Mouse (Mus musculus) monocyte, adult 59 days (primary cell): ENCODE data around the gene Xpo1. TPM values are rescaled to one million over a fixed set of nuclear protein-coding genes. Genes with fewer than 3 reads are reported as not detected.

Experiments
- total RNA-seq, 2 experiments: library from RNA; stranded (reverse); gene quantifications; one replicate each; pipeline ENCODE4 v1.2.4; 2023

Xpo1 gene
- 10 to 100 TPM; 61.2 to 62.8 TPM for total RNA-seq

DNA sequence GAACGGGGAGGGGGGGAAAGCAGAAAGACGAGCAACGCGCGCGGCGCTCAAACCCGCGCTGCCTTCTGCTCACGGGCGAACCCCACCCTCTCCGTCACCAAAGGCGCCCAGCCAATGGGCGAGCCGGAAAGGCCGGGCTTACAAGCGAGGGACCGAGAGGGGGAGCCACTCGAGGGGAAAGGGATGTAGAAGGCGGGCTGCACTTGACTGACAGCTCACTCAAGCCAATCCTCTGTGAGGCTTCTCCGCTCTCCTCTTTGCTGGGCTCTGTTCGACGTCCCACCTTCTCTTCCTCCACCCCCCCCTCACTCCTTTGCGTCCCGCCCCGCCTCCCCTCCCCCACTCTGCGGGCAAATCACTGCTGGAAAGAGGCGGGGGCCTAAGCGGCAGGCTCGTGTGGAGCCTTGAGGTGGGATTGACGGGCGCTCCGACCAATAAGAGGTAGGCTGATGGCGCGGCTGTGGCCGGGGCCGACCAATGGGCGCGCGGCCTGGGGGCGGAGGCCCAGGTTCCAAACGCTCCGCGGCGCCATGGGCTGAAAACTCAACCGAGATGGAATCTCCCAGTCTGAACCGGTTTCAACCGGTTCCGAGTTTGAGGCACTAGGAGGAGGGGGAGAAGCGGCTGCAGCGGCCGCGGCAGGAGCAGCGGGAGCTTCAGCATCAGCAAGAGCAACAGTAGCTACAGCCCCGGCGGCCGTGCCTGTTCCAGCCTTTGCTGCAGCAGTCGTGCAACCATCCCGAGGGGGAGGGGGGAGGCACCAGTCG is at the start of gene Xpo1:
Gene Xpo1, plus strand, starts transcription at position 615 of the 767 bp plus-strand sequence.

DNA sequence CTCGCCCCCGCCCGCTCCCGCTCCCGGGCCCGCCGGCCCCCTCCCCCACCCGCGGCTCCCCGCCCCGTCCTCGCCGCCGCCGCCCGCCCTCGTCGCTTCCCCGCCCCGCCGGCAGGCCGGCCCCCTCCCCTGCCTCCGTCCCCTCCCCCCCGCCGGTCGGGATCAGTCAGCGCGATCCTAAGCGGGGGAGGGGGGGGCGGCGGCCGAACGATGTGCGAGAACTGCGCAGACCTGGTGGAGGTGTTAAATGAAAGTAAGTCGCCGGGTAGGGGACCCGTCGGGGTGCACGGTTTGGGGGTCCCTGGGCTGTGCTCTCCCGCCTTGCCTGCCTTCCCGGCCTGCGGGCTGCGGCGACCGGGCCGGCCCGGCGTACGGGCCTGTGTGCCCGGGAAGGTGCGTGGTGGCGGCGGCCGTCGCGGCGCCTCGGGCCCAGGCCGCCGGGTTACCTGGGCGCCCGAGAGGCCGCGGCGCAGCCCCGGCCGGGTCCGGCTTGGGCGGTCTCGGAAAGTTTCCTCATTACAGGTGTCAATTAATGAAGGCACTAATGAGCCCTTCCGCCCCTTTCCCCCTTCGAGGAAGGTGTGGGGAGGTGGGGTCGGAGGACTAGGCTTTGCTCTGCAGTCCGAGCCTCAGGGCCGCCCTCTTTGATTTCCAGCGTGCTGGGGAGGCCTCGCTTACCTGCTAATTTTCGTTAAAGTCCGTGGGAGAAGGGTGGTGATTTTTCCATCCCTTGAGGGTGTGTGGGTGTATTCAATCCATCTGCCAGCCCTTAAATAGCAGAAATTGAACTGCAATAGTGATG is 51.1 kb downstream of the Xpo1 start, which contains the start of gene Usp34:
Gene Usp34, plus strand, starts transcription at position 132 of the 802 bp plus-strand sequence.

Other genes with a start within 250 kb of the Xpo1 start
- 1 to 10 TPM; 6.0 to 6.4 TPM for gene Fam161a, start 248.5 kb upstream of the Xpo1 start, total RNA-seq
- gene Usp34, start 50.9 kb downstream of the Xpo1 start, total RNA-seq: 10 to 100 TPM; 56.9 to 60.2 TPM
- 10 to 100 TPM; 36.5 to 43.5 TPM for gene Ahsa2, start 242.0 kb downstream of the Xpo1 start, total RNA-seq